Mouse (Mus musculus): ENCODE results near the gene Cadm4.
A peak's percentile ranks its signal among the peaks of the same experiment; 100 is the strongest.

Gene Cadm4

GRCm38 (mm10) chr7:24481474-24482207, at the start of gene Cadm4:
TSS of gene Cadm4 (plus strand) at chr7:24482023.
- peak; percentile 66 to 79 for DNase-seq (ENCODE audit: low spot score in 2 of 2)

DNA sequence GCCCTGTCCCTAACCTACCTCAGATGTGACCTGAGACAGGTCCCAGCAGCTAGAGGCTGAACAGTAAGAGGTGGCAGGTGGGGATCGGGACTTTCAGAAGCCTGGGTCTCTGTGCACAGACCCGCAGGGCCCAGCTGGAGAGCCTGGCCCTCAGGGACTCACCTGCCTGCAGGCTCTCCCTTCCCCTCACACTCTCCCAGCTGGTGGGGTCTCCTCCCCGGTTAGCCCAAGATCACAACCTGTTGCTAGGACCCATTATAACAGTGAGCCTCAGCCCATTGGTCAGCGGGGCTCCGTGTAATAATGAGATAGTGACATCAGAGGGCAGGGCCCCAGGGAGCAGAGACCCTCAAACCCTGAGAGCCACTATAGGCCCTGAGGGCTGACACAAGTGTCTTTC, 46.5 kb upstream of the Cadm4 start:
- no peak for DNase-seq (ENCODE audit: low spot score in 2 of 2)

- peak; percentile 48 to 59 for DNase-seq (ENCODE audit: low spot score in 2 of 2)
Observed at GRCm38 (mm10) chr7:24437981-24438380, 43.8 kb upstream of the Cadm4 start.

DNA sequence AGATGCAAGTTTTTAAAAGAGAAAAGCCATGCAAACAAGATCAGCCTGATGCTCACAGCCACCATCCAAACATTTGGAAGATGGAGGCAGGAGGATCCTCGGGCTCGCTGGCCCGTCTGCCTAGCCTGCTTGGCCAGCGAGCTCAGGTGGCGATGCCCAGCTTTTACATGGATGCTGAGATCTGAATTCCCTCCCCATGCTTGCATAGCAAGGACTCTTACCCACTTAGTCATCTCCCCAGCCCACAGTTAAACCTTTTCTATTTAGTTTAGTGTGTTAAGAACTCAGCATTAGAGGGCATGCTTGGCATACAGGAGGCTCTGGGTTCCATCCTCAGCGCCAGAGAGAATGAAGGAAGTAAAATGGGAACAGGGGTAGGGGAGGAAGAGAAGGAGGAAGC, 42.6 kb upstream of the Cadm4 start:
- DNase-seq (ENCODE audit: low spot score in 2 of 2), result no peak

DNA sequence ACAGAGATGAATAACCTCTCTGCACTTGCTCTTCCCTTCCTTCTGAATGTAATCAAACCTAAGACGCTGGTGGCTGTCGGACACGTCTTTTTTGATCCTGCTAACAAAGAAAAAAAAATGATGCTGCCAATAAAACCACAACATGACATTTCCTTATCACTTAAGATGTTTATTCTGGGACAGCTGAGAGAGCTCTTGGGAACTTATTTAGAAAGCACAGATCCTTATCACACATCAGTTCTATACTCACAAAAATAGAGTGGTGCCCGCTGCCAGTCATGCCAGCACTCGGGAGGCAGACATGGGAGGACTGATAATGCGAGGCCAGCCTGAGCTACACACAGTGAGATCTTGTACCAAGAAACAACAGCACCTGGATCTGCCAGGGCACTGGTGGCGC, 41.9 kb upstream of the Cadm4 start:
- no peak for DNase-seq (ENCODE audit: low spot score in 2 of 2)

GRCm38 (mm10) chr7:24441785-24442184, 40.0 kb upstream of the Cadm4 start:
- peak in 1 of 2 experiments; percentile 47 for DNase-seq (ENCODE audit: low spot score in 2 of 2)

GRCm38 (mm10) chr7:24442313-24442712, 39.5 kb upstream of the Cadm4 start:
- DNase-seq (ENCODE audit: low spot score in 2 of 2), result no peak

GRCm38 (mm10) chr7:24445266-24445926, 36.4 kb upstream of the Cadm4 start:
- no peak for DNase-seq (ENCODE audit: low spot score in 2 of 2)

GRCm38 (mm10) chr7:24446697-24447340, 35.0 kb upstream of the Cadm4 start:
- DNase-seq (ENCODE audit: low spot score in 2 of 2), result no peak

GRCm38 (mm10) chr7:24448782-24449517, 32.9 kb upstream of the Cadm4 start:
- no peak for DNase-seq (ENCODE audit: low spot score in 2 of 2)

DNA sequence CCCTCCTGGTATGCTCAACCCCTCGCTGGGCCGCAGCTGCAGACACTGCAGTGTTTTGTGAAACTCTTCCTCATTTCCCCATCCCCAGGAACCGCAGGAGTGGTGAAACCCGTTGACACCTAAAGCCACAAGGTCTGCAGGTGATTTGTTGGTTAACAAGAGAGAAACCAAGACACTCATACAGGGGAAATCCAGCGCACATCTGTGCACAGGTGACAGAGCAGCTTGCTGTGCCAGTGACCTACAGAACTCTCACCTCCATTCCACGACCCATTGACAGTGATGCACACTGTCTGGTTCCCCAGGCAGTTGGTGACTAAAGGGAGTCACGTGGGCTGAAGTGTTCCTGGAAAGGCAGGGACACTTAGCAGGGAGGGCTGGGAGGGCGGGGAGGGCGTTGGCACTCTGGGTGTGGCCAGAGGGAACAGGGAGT, 31.2 kb upstream of the Cadm4 start:
- no peak for DNase-seq (ENCODE audit: low spot score in 2 of 2)

DNA sequence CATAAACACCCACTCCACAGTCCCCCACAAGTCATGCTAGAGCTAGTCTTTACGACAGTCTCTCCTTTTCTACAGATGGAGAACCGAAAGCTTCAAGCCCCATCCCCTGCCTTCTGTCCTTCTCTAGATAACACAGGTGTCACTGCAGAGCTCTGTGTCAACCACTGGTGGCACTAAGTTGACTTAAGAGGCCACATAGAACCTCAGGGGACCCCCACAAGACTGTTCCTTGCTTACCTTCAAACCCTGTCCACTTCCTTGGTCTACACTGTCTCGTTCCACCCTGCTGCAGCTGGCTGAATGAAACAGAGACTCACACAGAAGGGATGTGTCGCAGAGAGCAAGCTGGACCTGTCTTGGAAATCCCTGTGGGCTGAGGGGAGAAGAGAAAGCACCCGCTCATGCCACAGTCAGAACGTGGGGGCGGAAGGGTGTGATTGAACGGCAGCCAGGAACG, 29.9 kb upstream of the Cadm4 start, which contains the start of gene Irgc1:
Irgc1 (minus strand) TSS at position 443 of the 457 bp plus-strand sequence.
- DNase-seq (ENCODE audit: low spot score in 2 of 2), result no peak

DNA sequence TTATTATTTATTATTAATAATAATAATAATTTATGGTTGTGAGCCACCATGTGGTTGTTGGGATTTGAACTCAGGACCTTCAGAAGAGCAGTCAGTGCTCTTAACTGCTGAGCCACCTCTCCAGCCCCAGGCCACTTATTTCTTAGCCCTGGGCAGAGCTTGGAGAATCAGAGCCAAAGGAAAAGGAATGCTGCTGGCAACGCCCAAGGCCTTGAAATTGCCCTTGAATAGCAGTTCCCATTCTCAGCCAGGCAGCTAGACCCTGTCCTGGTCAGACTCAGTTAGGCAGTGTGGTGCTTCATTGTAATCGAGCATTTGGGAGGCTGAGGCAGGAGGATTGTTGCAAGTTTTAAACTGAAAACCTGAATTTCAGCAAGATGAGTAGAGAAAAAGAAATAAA, 27.6 kb upstream of the Cadm4 start:
- DNase-seq (ENCODE audit: low spot score in 2 of 2), result no peak

DNA sequence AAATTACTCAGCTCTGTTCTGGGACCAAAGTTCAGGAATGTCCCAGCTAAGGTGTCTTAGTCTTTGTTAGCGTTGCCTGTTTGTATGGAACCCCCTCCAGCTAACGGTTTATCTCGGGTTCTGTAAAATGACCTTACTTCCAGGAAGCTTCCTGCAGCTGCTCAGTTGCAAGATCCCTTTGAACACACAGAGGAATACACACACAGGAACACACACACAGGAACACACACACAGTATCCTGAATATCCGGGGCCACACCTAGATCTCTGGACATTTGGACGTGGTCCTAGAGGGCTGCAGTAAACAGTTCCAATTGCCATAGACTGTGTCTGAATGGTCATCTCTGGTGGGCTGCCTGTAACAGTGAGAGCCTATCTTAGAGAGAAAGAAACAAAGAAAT, 26.1 kb upstream of the Cadm4 start:
- DNase-seq (ENCODE audit: low spot score in 2 of 2), result no peak

- no peak for DNase-seq (ENCODE audit: low spot score in 2 of 2)
Observed at GRCm38 (mm10) chr7:24457726-24458370, 24.0 kb upstream of the Cadm4 start.

DNA sequence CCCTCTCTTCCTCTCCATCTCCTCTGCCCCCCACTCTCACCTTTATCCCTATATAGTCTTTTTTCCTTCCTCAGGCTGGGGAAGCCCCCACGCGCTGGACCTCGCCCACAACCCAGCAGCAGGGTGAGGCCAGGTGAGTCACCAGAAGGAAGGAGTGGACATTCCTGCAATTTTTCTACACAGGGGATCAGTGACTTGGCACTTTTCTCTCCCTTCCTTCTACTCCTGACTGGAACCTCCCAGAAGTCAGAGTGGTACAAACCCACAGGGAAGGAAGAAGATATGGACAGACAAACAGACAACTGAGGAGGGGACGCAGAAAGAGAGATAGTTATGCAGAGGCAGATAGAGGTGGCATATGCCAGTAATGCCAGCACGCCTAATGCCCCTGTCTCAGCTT, 22.4 kb upstream of the Cadm4 start:
- no peak for DNase-seq (ENCODE audit: low spot score in 2 of 2)

DNA sequence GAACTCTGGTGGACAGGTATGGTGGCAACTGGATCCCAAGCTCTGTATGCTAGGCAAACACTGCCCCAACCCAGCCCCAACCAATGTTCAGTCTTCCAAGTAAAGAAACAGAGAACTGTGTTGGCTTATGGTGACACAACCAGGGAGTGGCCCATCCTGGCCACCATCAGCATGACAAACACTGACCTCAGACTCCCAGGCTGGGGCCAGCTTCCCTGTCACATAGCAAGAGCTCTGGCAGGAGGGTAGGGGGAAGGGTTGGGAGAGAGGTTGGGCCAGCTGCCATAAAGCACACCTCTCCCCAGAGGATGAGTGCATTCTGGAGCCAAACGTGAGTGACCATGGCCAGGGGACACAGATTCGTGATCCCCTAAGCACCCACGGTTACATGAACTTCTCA, 22.0 kb upstream of the Cadm4 start:
- no peak for DNase-seq (ENCODE audit: low spot score in 2 of 2)

GRCm38 (mm10) chr7:24461376-24462051, 20.3 kb upstream of the Cadm4 start:
- no peak for DNase-seq (ENCODE audit: low spot score in 2 of 2)

DNA sequence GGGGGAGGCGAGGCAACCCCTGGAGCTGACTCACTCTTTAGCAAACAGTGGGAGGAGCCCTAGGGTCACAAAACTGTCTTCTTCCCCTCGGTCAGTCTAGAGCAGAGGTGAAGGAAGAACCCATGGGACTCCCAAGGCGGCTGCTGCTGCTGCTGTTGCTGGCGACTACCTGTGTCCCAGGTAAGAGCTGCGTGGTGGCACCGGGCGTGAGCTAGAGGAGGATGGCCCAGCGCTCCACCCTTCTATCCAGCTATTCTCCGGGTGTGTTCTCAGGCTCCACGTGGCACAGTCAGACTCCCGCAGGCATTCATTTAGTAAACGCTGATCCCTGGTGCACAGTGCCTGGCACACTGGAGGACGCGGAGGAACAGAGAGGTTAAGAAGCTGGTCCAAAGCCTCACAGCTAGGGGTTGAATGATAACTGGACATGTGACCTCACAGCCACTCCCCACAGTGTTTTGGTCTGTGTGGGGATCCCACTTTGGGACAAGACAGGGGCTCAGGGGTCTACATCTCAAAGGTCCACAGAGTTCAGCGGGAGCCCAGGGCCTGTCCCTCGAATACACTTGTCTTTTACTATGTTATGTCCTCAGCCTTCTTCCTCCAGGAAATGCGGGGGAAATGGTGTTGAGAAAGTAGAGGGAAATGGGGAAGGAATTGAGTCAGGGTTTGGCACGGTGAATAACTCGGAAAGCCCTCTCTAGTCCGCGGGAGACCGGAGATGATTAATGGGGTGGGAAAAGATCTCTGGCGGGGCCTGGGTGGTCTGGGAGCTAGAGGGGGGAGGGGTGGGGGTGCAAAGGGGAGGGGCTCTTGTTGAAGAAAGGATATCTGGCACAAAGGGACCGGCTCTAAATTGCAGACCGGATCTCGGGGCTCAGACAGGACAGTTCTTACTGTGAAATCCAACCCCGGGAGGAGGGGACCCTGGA, 19.2 kb upstream of the Cadm4 start, which contains the start of gene Plaur:
Plaur (plus strand) TSS at position 97 of the 932 bp plus-strand sequence.
- no peak for DNase-seq (ENCODE audit: low spot score in 2 of 2)

DNA sequence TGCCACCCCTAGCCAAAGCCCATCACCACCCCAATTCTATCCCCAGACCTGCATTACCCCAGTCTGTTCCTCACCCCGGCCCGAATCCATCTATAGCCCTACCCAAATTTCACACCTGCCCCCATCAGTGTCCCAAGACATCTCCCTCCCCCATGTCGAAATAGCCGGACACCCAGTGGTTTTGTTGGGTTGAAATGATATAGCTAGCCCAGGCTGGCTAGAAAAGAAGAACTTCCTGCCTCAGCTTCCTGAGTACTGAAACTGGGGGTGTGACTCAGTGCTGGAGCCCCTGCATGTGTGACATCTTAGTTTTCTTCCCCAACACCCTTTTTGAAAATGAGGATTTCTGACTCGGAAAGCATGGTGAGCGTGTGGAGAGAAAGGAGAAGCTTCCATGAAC, 15.0 kb upstream of the Cadm4 start:
- no peak for DNase-seq (ENCODE audit: low spot score in 2 of 2)

Measured in frontal cortex, postnatal 25 days (tissue).